Mouse (Mus musculus) NIH3T3 (cell line): ENCODE results near the gene Olfr275.
"Not testable (repeated sequence)": the region's sequence is repeated elsewhere in the genome, so short reads cannot be mapped to it uniquely, and the experiment has no call there.

Experiments
- DNase-seq: peaks from one replicate; pipeline ENCODE4 v3.0.0-alpha.2; 2012; ENCODE audit warnings: low read depth

The Olfr275 gene

GRCm38 (mm10) chr4:52814304-52814703, at the start of gene Olfr275:
Gene Olfr275 (plus strand): TSS chr4:52814604.
- DNase-seq = no peak

GRCm38 (mm10) chr4:52765612-52766011, 48.8 kb upstream of the Olfr275 start:
- no peak for DNase-seq

GRCm38 (mm10) chr4:52772186-52772585, 42.2 kb upstream of the Olfr275 start:
- DNase-seq = no peak

GRCm38 (mm10) chr4:52800013-52800412, 14.4 kb upstream of the Olfr275 start:
- DNase-seq = no peak

- DNase-seq = peak; percentile 41
These were observed 2.5 kb upstream of the Olfr275 start for GRCm38 (mm10) chr4:52811871-52812270.

GRCm38 (mm10) chr4:52821375-52821774, 7.0 kb downstream of the Olfr275 start:
- DNase-seq = no peak

GRCm38 (mm10) chr4:52845411-52845810, 31.0 kb downstream of the Olfr275 start:
- not testable (repeated sequence) for DNase-seq

GRCm38 (mm10) chr4:52849039-52849635, 34.7 kb downstream of the Olfr275 start:
- no peak for DNase-seq

GRCm38 (mm10) chr4:52849672-52850071, 35.3 kb downstream of the Olfr275 start:
- no peak for DNase-seq

GRCm38 (mm10) chr4:52859136-52859535, 44.7 kb downstream of the Olfr275 start, which contains the start of gene Olfr273:
Gene Olfr273 (minus strand): TSS chr4:52859236.
- no peak for DNase-seq

- no peak for DNase-seq
These were observed 49.8 kb downstream of the Olfr275 start for GRCm38 (mm10) chr4:52864156-52864555.
